In the genomic region with DNA sequence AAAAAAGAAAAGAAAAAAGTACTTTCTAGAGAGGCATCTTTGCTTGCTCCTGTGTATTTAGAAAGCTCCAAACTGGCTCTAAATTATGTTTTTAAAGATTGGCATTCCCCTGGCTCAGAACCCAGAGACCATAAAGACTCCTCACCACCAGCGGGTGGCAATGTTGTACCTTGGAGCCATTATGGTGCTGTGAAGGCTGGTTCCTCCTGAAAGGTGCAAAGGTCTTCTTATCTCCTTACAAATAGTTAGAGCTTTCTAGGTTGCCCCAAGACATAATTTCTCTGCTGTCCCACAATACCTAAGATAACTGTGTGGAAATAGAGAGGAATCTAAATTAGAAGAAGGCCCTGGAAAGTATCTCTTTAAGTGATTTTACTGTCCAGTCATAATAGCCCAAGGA, we compare ENCODE assay signal across 7 mouse cellular contexts. TPM values are rescaled to one million over a fixed set of nuclear protein-coding genes. Genes with fewer than 3 reads are reported as not detected.
DNase-seq lines count a peak whose midpoint lies in the region; ATAC-seq and TF ChIP-seq lines count a peak whose summit lies in the region.

No protein-coding gene starts in this region.

- peak; percentile 66; the same call in 1 of the 2 replicates for TF ChIP-seq CTCF in brain, embryonic 14.5 days (IDR thresholded peaks at IDR 0.05; ENCODE audit: borderline replicate concordance, extremely low read depth, insufficient read depth, insufficient read length)

- no peak overlapping the region for H3K27ac ChIP-seq in liver, embryonic 12.5 days
- H3K27ac ChIP-seq in intestine, embryonic 14.5 days (ENCODE audit: low read depth), result no peak overlapping the region

- WGBS in liver, embryonic 12.5 days (ENCODE audit: insufficient replicate concordance), result 3% methylated on average over 1 of the region's 1 CpGs
- 8% methylated on average over 1 of the region's 1 CpGs for whole genome bisulfite sequencing in intestine, embryonic 14.5 days

- H3K9ac ChIP-seq in liver, embryonic 12.5 days, result no peak overlapping the region
- H3K9ac ChIP-seq in intestine, embryonic 14.5 days (ENCODE audit: low read length), result no peak overlapping the region

- H3K4me1 ChIP-seq in liver, embryonic 12.5 days, result no peaks in the 10 kb centered on the region
- no peaks in the 10 kb centered on the region for H3K4me1 ChIP-seq in intestine, embryonic 14.5 days (replicated peaks; ENCODE audit: control insufficient read depth, insufficient read depth, low read length)

- no peak for TF ChIP-seq POLR2A in brain, embryonic 14.5 days (IDR thresholded peaks at IDR 0.05; ENCODE audit: borderline replicate concordance, extremely low read depth, insufficient read depth, insufficient read length, poor library complexity, severe bottlenecking)

- no peak overlapping the region for H3K4me3 ChIP-seq in liver, embryonic 12.5 days
- H3K4me3 ChIP-seq in intestine, embryonic 14.5 days (ENCODE audit: low read depth, low read length), result no peak overlapping the region

- ATAC-seq in liver, embryonic 12.5 days, result no peak
- peak; percentile 62; the same call in 1 of the 2 replicates for ATAC-seq in intestine, embryonic 14.5 days (replicated peaks; ENCODE audit: low FRiP score, low TSS enrichment, low read depth)
- ATAC-seq in megakaryocyte, adult 5-6 weeks (ENCODE audit: poor library complexity, severe bottlenecking), result peak; percentile 84

- H3K27me3 ChIP-seq in liver, embryonic 12.5 days (replicated peaks), result no peaks in the 10 kb centered on the region
- no peaks in the 10 kb centered on the region for H3K27me3 ChIP-seq in intestine, embryonic 14.5 days (replicated peaks; ENCODE audit: control insufficient read depth, insufficient read depth, low read length)

- H3K4me2 ChIP-seq in liver, embryonic 12.5 days, result no peak overlapping the region
- no peak overlapping the region for H3K4me2 ChIP-seq in intestine, embryonic 14.5 days (ENCODE audit: low read length)

- H3K9me3 ChIP-seq in liver, embryonic 12.5 days (replicated peaks), result no peaks in the 10 kb centered on the region
- H3K9me3 ChIP-seq in intestine, embryonic 14.5 days (ENCODE audit: control insufficient read depth, low read length), result no peaks in the 10 kb centered on the region

- peak; percentile 42 for DNase-seq in liver
- DNase-seq in MEL-GATA-1-ER (ENCODE audit: extremely low read depth, low read depth), result peak; percentile 11
- DNase-seq in brain, embryonic 14.5 days (ENCODE audit: low read depth), result peak; percentile 67
- DNase-seq in intestine, embryonic 14.5 days (ENCODE audit: low spot score), result peak; percentile 65
- DNase-seq in thymus, postnatal 0 days (ENCODE audit: low spot score), result peak; percentile 85

- no peaks in the 10 kb centered on the region for H3K36me3 ChIP-seq in liver, embryonic 12.5 days
- no peaks in the 10 kb centered on the region for H3K36me3 ChIP-seq in intestine, embryonic 14.5 days (ENCODE audit: control insufficient read depth, insufficient read depth, low read length)

RNA-seq across cellular contexts. Expression of a gene that starts 20.4 kb away (rescaled TPM):
- 0.08 and 0.26 TPM in 2 replicates for polyA plus RNA-seq in liver, embryonic 12.5 days (2016; fragmentation: Nextera tagmentation; extraction: Ambion mirVana)
- polyA plus RNA-seq in brain, embryonic 14.5 days (2012; rRNA removed), result 6.0 and 8.5 TPM in 2 replicates
- polyA plus RNA-seq in intestine, embryonic 14.5 days (2014; fragmentation: Nextera tagmentation; extraction: Ambion mirVana), result 0.39 TPM in 1 of 2 replicates, not detected in the other
- 0.16 and 0.36 TPM in 2 replicates for total RNA-seq in megakaryocyte, adult 5-6 weeks (2015)
- not detected in 2 replicates for total RNA-seq in megakaryocyte, adult 5-6 weeks (2017)
- 0.98 and 1.9 TPM in 2 replicates for polyA plus RNA-seq in thymus, postnatal 0 days (2015; fragmentation: Nextera tagmentation; extraction: Ambion mirVana)

Comparison
In these comparisons a context has a peak if more than half of its experiments do, and no peak if none do; other contexts are left out.
1. DNase-seq: peak in every context shown above with its lines; median percentile 85 in thymus, postnatal 0 days; 67 in brain, embryonic 14.5 days; 65 in intestine, embryonic 14.5 days; 42 in liver; 11 in MEL-GATA-1-ER.